Mouse (Mus musculus) small intestine, adult 2 months (tissue): ENCODE data around the gene Celsr2. TPM values are rescaled to one million over a fixed set of nuclear protein-coding genes. Genes with fewer than 3 reads are reported as not detected.

ENCODE experiments used
- H3K27ac ChIP-seq: fragments of 200-500 bp; 2 replicates; pipeline ENCODE4 v1.5.1; 2012; ENCODE audit warnings: low read depth, low read length, control low read depth, inconsistent platforms; ENCODE audit not compliant: insufficient read depth
- H3K27me3 ChIP-seq: fragments of 200-500 bp; 2 replicates; pipeline ENCODE4 v1.6.1; 2012; ENCODE audit warnings: mild to moderate bottlenecking, moderate library complexity, low read length, inconsistent platforms; ENCODE audit not compliant: control insufficient read depth, insufficient read depth
- H3K36me3 ChIP-seq: fragments of 200-500 bp; 2 replicates; pipeline ENCODE4 v1.6.1; 2012; ENCODE audit warnings: mild to moderate bottlenecking, low read length, control low read depth, inconsistent platforms; ENCODE audit not compliant: control insufficient read depth, insufficient read depth
- H3K4me1 ChIP-seq: fragments of 200-500 bp; 2 replicates; pipeline ENCODE4 v1.6.1; 2012; ENCODE audit warnings: low read length, inconsistent platforms, mixed read lengths; ENCODE audit not compliant: control insufficient read depth, insufficient read depth, insufficient read length
- H3K4me3 ChIP-seq: fragments of 200-500 bp; 2 replicates; pipeline ENCODE4 v1.5.1; 2012; ENCODE audit warnings: low read depth, mild to moderate bottlenecking, control low read depth, inconsistent platforms, low read length, moderate library complexity
- CTCF ChIP-seq: fragments of 200-500 bp; IDR thresholded peaks from 2 replicates; pipeline ENCODE4 v1.5.1; 2012; ENCODE audit warnings: low read depth, mild to moderate bottlenecking, control low read depth, inconsistent platforms, low read length, moderate library complexity, mixed read lengths; ENCODE audit not compliant: insufficient replicate concordance, insufficient read length; ENCODE audit errors: extremely low read depth
- POLR2A ChIP-seq: fragments of 200-500 bp; IDR thresholded peaks from 2 replicates; pipeline ENCODE4 v1.6.1; 2012; ENCODE audit warnings: low read depth, mild to moderate bottlenecking, control low read depth, inconsistent platforms, low read length, moderate library complexity
- WGBS: fragments of 180-500 bp; shearing (Covaris S2); methylation state at CpG from one replicate; pipeline ENCODE4 v1.1.7; 2018; 5-methylcytosine and 5-hydroxymethylcytosine counted together
- polyA plus RNA-seq: library from polyadenylated mRNA; depleted of rRNA; stranded (reverse); fragments of >200 nt; gene quantifications from 2 replicates; pipeline ENCODE4 v1.2.3, GENCODE M21; 2012

Celsr2 gene
- polyA plus RNA-seq, 1 experiment: 2.7 TPM

DNA sequence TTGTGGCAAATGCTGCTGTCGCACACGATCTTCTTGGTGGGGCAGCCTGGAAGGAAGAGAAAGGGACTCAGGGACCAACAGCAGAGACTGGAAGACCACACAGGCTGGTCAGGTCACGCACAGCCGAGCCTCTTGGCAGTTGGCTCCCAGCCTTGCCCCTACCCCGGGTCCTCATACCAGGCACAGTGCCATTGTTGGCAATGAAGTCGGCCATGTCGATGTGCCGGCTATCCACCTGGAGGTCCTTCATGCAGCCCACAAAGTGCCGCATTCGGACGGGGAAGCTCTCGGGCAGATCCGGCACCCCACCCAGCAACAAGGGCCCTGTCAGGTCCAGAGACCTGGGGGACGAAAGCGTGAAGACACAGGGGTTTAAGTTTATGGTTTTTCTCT lies 12.8 kb downstream of the Celsr2 start:
- Histone ChIP-seq H3K27me3 (no peaks in the 10 kb centered on the region), H3K27ac (no peak overlapping the region), H3K4me1 (peaks cover 3% of the 10 kb centered on the region; the same call in 1 of the 2 replicates), H3K36me3 (no peaks in the 10 kb centered on the region), H3K4me3 (no peak overlapping the region)
- TF ChIP-seq POLR2A (no peak), CTCF (no peak)
- WGBS: 94% methylated on average over 15 of the region's 15 CpGs

GRCm38 (mm10) chr3:108401692-108402527 lies 13.4 kb downstream of the Celsr2 start:
- Histone ChIP-seq H3K36me3 (no peaks in the 10 kb centered on the region), H3K4me3 (no peak overlapping the region), H3K4me1 (peaks cover 3% of the 10 kb centered on the region; the same call in 1 of the 2 replicates), H3K27me3 (no peaks in the 10 kb centered on the region), H3K27ac (no peak overlapping the region)
- peak; percentile 96; the same call in 1 of the 2 replicates for TF ChIP-seq CTCF
- TF ChIP-seq POLR2A: 0 out of 2 replicates have a peak, but pooled peaks have one; percentile 7
- 27% methylated on average over 22 of the region's 22 CpGs for WGBS

DNA sequence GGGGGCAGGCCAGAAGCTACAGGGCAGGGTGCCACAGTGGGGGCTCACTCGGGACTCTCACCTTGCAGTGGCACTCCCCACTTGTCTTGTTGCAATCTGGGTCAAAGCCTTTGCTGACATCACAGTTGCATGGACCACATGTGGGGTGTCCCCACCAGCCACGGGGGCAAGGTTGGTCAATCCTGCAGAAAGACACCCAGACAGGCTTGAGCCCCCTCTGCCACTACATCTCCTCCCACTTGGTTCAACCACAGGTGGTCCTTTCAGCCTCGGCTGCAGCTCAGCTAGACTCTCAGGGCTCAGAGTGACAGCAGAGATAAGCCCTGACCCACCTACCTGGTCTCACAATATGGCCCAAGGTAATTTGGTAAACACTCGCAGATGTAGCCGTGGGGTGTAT lies 14.9 kb downstream of the Celsr2 start:
- H3K4me3 ChIP-seq: no peak overlapping the region
- TF ChIP-seq CTCF: no peak
- TF ChIP-seq POLR2A: no peak
- H3K27ac ChIP-seq: no peak overlapping the region
- WGBS: 91% methylated on average over 5 of the region's 5 CpGs
- H3K27me3 ChIP-seq: no peaks in the 10 kb centered on the region
- H3K36me3 ChIP-seq: no peaks in the 10 kb centered on the region
- H3K4me1 ChIP-seq: peaks cover 3% of the 10 kb centered on the region; the same call in 1 of the 2 replicates

- TF ChIP-seq POLR2A (no peak), CTCF (no peak)
Measured at GRCm38 (mm10) chr3:108398281-108398680, 17.1 kb downstream of the Celsr2 start.

GRCm38 (mm10) chr3:108392793-108393192 lies 22.6 kb downstream of the Celsr2 start:
- Histone ChIP-seq H3K36me3 (no peaks in the 10 kb centered on the region), H3K4me3 (no peak overlapping the region), H3K27me3 (no peaks in the 10 kb centered on the region), H3K27ac (no peak overlapping the region), H3K4me1 (no peaks in the 10 kb centered on the region)
- WGBS: 81% methylated on average over 15 of the region's 15 CpGs
- TF ChIP-seq POLR2A: no peak
- TF ChIP-seq CTCF: no peak

More at GRCm38 (mm10) chr3:108398281-108398680, 17.1 kb downstream of the Celsr2 start:
- WGBS: 90% methylated on average over 9 of the region's 9 CpGs
- no peaks in the 10 kb centered on the region for H3K36me3 ChIP-seq
- H3K27ac ChIP-seq: no peak overlapping the region
- H3K4me3 ChIP-seq: no peak overlapping the region
- peaks cover 3% of the 10 kb centered on the region; the same call in 1 of the 2 replicates for H3K4me1 ChIP-seq
- no peaks in the 10 kb centered on the region for H3K27me3 ChIP-seq

DNA sequence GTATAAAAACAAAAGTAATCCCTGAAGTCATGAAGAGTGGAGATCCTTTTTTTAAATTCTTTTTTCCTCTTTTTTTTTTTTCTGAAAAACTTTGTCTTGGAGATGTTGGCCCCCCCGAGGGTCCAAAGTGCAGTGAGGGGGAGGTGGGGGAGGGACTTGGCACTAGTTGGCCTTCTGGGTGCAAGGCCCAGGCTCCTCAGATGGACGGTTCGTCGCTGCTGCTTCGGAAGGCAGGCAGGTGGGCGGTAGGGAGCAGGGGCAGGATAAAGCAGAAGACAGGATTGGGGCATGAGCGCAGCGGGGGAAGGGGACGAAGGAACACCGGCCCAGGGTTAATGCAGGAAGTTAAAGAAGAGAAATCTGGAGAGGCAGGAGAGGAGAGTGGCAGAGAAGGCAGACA lies 23.1 kb downstream of the Celsr2 start:
- no peak overlapping the region for H3K4me3 ChIP-seq
- no peaks in the 10 kb centered on the region for H3K36me3 ChIP-seq
- 29% methylated on average over 10 of the region's 10 CpGs for WGBS
- H3K4me1 ChIP-seq: no peaks in the 10 kb centered on the region
- no peak overlapping the region for H3K27ac ChIP-seq
- no peak for TF ChIP-seq POLR2A
- TF ChIP-seq CTCF: no peak
- no peaks in the 10 kb centered on the region for H3K27me3 ChIP-seq

DNA sequence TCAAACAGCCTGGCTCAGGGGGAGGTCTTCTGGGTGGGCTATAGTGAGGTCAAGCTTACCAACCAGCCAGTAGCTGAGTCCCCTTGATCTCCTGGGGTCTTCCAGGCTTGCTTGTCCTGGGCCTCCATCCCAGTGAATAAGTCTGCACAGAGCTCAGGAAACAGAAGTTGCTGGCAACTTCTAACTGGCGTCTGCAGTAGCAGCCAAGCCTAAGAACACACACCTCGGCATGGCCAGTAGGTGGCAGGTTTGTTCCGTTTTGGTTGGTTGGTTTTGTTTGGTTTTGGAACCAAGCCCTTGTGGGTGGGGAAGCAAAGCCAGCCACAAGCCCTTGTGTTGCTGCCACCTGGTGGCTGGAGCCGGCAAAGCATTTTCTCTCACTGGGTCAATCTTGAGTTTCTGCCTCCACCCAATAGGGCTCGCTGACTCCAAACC lies 26.2 kb downstream of the Celsr2 start:
- Histone ChIP-seq H3K4me3 (no peak overlapping the region), H3K36me3 (no peaks in the 10 kb centered on the region), H3K27me3 (no peaks in the 10 kb centered on the region), H3K4me1 (peaks cover 5% of the 10 kb centered on the region), H3K27ac (no peak overlapping the region)
- under 1% methylated on average over 5 of the region's 5 CpGs for WGBS
- TF ChIP-seq CTCF: peak; percentile 99
- TF ChIP-seq POLR2A: no peak
